Mouse (Mus musculus) urinary bladder, adult 2 months (tissue): ENCODE results near the gene Slc25a44. TPM values are rescaled to one million over a fixed set of nuclear protein-coding genes. Genes with fewer than 3 reads are reported as not detected.
A peak's percentile ranks its signal among the peaks of the same experiment; 100 is the strongest.
"Not testable (repeated sequence)": the region's sequence is repeated elsewhere in the genome, so short reads cannot be mapped to it uniquely, and the experiment has no call there.

ENCODE experiments used
- DNase-seq: peaks from one replicate; pipeline ENCODE4 v3.0.0; 2022; ENCODE audit warnings: low spot score
- polyA plus RNA-seq: library from polyadenylated mRNA; depleted of rRNA; stranded (reverse); fragments of >200 nt; gene quantifications from 2 replicates; pipeline ENCODE4 v1.2.3, GENCODE M21; 2012; rRNA removed

The Slc25a44 gene
- polyA plus RNA-seq, 1 experiment, result 19.8 TPM

DNA sequence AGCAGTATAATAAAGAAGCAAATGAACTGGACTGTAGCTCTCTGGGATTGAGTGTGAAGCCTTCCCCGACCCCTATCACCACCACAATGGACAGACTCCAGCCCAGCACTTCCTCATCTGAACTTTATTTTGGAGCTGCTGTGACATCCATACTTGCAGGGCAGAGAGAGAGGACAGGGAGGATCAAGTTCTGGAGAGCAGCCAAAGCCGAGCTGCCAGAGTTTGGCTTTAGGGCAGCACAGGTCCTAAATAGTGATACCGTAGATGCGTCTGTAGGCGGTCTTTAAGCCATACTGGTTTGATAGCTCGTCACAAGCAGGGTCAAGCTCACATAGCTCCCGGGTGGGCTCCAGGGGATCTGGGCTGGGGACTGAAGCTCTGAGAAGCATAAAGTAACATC, 56.4 kb downstream of the Slc25a44 start:
- not testable (repeated sequence) for DNase-seq

DNA sequence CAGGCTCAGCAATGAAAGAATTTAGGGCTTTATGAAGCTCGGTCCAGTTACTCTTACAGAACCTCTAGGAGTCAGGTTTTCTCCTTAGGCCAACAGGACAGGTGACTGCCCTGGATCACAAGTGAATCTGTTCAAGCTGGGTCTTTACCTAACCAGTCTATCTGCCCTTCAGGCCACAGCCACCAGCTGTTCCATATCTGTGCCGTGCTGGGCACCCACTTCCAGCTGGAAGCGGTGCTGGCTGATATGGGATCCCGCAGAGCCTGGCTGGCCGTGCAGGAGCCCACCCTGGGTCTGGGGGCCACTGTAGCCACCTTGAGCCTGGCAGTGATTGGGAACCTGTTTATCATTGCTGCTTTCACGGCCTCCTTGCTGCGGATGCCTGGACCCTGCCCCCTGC, 57.4 kb downstream of the Slc25a44 start:
- not testable (repeated sequence) for DNase-seq

DNA sequence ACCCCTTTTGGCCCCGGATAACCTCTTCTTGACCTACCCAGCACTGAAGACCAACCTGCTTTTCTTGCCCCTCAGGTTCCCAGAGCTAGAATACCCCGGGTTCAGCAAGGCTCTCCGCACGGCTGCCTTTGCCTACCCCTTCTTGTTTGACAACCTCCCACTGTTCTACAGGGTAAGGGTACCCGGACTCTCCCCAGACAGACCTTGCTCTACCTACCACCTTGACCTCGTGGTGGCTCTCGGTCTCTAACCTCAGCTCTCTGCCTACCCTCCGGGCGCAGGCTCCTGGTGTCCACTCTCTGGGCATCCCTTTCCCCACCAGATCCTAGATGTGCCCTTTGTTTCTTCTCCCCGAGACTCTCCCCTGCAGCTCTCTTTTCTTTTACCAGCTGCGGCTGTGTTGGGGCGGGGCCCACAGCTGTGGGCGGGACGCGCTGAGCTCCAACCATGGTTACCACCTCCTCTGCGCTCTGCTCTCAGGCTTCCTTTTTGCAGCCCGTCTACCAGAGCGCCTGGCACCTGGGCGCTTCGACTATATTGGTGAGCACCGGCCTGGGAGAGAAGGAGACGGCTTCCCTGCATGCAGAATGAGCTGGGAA, 58.0 kb downstream of the Slc25a44 start:
- not testable (repeated sequence) for DNase-seq

DNA sequence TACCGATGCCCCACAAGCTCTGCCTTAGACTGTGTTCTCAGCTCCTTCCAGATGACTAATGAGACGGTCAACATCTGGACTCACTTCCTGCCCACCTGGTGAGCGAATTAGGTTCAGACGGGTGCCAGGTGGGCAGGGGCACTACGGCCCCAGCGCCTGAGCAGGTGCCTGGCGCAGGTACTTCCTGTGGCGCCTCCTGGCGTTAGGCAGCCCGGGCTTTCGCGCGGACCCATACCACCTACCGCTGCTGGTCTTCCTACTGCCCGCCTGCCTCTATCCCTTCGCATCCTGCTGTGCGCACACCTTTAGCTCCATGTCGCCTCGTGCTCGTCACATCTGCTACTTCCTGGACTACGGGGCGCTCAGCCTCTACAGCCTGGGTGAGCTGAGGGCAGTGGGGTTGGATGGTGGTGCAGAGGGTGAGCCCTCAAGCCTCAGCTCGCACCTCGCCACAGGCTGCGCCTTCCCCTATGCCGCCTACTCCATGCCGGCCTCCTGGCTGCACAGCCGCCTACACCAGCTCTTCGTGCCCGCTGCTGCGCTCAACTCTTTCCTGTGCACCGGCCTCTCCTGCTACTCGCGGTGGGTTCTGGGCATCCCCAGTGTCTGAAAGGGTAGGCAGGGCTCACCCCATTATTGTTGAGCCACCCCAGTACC, 59.1 kb downstream of the Slc25a44 start:
- DNase-seq, result no peak

DNA sequence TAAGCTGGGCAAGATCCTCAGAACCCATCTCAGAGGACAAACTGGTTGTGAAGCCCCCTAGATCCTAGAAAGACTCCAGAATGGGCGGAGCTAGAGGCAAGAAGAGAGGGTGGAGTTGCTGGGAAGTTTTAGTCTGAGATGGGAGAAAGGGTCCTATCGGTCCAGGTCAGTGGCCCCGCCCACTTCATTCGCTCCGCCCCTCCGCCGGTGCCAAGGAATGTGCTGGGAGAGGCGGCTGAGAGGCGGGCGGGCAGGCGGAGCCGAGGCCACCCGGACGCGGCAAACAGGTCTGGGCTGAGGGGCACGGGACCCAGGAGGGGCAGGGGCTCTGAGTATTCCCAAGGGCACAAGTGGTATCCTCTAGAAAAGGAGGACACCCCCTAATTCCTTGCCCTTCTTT, 60.6 kb downstream of the Slc25a44 start, which contains the start of gene Paqr6:
Gene Paqr6, plus strand, starts transcription at position 248 of the 400 bp plus-strand sequence.
- DNase-seq, result peak; percentile 47

DNA sequence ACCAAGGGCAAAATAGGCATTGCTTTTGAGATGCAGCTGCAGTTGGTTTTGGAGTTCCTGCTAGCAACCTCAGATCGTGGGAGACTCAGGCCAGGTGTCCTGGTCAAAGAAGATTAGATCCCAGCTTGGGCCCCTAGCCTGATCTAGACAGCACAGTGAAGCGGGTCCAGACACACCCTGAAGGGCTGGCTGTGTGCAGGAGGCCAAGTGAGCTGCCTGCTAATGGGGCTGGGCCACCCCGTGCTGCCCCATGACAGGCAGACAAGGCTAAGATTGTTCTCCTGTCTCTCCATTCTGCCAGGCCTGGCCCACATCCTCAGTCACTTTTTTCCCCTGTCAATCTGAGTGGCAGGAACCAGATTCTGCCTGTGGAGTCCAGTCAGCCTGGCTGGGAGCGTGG, 61.2 kb downstream of the Slc25a44 start:
- no peak for DNase-seq

DNA sequence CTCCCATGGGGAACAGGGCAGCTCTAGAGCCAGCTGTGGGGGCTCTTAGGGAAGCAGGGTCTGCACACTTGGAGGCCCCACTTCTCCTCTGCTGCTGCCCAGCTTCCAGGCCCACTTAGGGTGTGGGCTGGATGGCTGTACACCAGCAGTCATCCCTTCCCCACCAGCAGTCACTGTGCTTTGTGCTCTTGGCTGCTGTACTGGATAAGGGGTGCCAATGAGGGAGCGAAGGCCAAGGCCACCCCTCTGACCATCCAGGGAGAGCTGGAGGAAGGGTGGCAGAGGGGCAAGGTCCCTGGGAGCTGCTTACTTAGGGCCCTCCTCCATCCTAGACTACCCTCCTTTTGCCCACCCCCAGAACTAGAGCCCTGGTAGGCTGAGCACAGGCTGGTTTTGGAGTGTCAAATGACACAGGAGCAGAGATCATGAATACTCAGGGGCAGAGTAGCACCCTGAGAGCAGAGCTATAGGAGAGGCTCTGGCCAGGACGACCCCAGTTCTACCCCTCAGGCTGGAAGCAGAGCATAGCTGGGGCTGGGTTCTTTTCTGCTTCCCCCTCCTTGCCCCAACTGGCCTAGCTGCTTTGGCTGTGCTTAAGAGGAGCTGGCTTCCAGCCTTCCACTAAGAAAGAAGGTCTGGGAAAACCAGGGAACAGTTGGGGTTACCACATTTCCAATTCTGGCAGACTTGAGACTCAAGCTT, 63.2 kb downstream of the Slc25a44 start:
- no peak for DNase-seq

DNA sequence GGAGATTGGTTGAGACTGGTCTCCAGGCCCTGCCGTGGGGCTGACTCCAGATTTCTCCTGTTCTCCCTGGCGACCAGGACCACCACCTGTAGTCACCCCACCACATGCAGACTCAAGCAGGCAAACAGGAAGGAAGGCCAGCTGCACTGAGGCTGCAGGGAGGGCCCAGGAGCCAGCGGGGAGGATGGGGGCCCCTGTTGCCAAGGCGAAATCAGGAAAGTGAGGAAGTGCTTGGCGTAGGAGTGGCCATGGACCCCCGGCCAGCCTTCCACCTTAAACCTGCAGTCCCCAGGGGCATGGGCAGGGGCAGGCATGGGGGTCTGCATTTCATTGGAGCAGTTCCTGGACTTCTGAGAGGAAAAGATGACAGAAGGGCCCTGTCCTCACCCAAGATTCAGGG, 63.8 kb downstream of the Slc25a44 start:
- DNase-seq, result no peak

Other genes starting within 250 kb of the Slc25a44 start
- gene Rhbg, start 170.4 kb downstream of the Slc25a44 start, polyA plus RNA-seq, result 3.9 and 4.8 TPM in 2 replicates
- gene Gm38392, start 137.9 kb downstream of the Slc25a44 start, polyA plus RNA-seq, result 0.15 and 0.34 TPM in 2 replicates
- 7.4 and 7.9 TPM in 2 replicates for gene Tsacc, start 128.1 kb downstream of the Slc25a44 start, polyA plus RNA-seq
- 142 and 168 TPM in 2 replicates for gene Cct3, start 128.0 kb downstream of the Slc25a44 start, polyA plus RNA-seq
- gene Glmp, start 100.1 kb downstream of the Slc25a44 start, polyA plus RNA-seq, result 166 and 177 TPM in 2 replicates
- 31.3 and 38.1 TPM in 2 replicates for gene Tmem79, start 89.0 kb downstream of the Slc25a44 start, polyA plus RNA-seq
- gene Smg5, start 88.9 kb downstream of the Slc25a44 start, polyA plus RNA-seq, result 56.7 and 58.4 TPM in 2 replicates
- gene Paqr6, start 60.6 kb downstream of the Slc25a44 start, polyA plus RNA-seq, result 47.1 and 70.4 TPM in 2 replicates
- 1.9 and 2.7 TPM in 2 replicates for gene Bglap3, start 52.4 kb downstream of the Slc25a44 start, polyA plus RNA-seq
- 21.5 and 24.7 TPM in 2 replicates for gene Bglap2, start 46.4 kb downstream of the Slc25a44 start, polyA plus RNA-seq
- 0.27 and 0.89 TPM in 2 replicates for gene Bglap, start 40.7 kb downstream of the Slc25a44 start, polyA plus RNA-seq
- gene Pmf1, start 14.8 kb downstream of the Slc25a44 start, polyA plus RNA-seq, result 25.4 and 27.2 TPM in 2 replicates
- gene Sema4a, start 36.0 kb upstream of the Slc25a44 start, polyA plus RNA-seq, result 63.2 and 63.3 TPM in 2 replicates
- gene Lmna, start 84.8 kb upstream of the Slc25a44 start, polyA plus RNA-seq, result 171 and 182 TPM in 2 replicates
- gene Mex3a, start 107.3 kb upstream of the Slc25a44 start, polyA plus RNA-seq, result 1.7 and 1.8 TPM in 2 replicates
- gene Rab25, start 123.2 kb upstream of the Slc25a44 start, polyA plus RNA-seq, result 135 and 174 TPM in 2 replicates
- gene Lamtor2, start 127.9 kb upstream of the Slc25a44 start, polyA plus RNA-seq, result 124 and 134 TPM in 2 replicates
- 36.9 and 38.6 TPM in 2 replicates for gene Ubqln4, start 128.6 kb upstream of the Slc25a44 start, polyA plus RNA-seq
- gene Ssr2, start 150.7 kb upstream of the Slc25a44 start, polyA plus RNA-seq, result 128 and 150 TPM in 2 replicates
- 47.7 and 57.3 TPM in 2 replicates for gene Arhgef2, start 180.8 kb upstream of the Slc25a44 start, polyA plus RNA-seq
- not detected in 2 replicates for gene Rxfp4, start 228.0 kb upstream of the Slc25a44 start, polyA plus RNA-seq